Mouse (Mus musculus) ES-E14 (cell line): ENCODE results near the gene Safb2. TPM values are rescaled to one million over a fixed set of nuclear protein-coding genes. Genes with fewer than 3 reads are reported as not detected.
A peak's percentile ranks its signal among the peaks of the same experiment; 100 is the strongest.
"Not testable (repeated sequence)": the region's sequence is repeated elsewhere in the genome, so short reads cannot be mapped to it uniquely, and the experiment has no call there.

Source experiments
- DNase-seq: peaks from one replicate; pipeline ENCODE4 v3.0.0-alpha.2; 2013; ENCODE audit warnings: low read depth, low spot score
- H3K27ac ChIP-seq: 2 replicates; pipeline ENCODE4 v1.5.1; 2012; ENCODE audit warnings: low read depth, mild to moderate bottlenecking, low read length, moderate library complexity, mixed read lengths; ENCODE audit not compliant: poor library complexity, insufficient read depth, severe bottlenecking
- H3K36me3 ChIP-seq: 2 replicates; pipeline ENCODE4 v1.6.1; 2012; ENCODE audit warnings: mild to moderate bottlenecking, low read length, moderate library complexity, mixed read lengths; ENCODE audit not compliant: control insufficient read depth, poor library complexity, insufficient read depth, severe bottlenecking
- H3K4me1 ChIP-seq, 2 experiments: fragments of 150-350 bp in 1 of 2; sonication (generic) in 1 of 2; 2 replicates each; pipeline ENCODE4 v1.6.1; 2012; ENCODE audit warnings: low read length in 2 of 2, mild to moderate bottlenecking in 1 of 2, mixed read lengths in 1 of 2; ENCODE audit not compliant: control insufficient read depth in 2 of 2, insufficient read depth in 2 of 2, poor library complexity in 1 of 2
- H3K4me3 ChIP-seq, 2 experiments: fragments of 150-350 bp in 1 of 2; sonication (generic) in 1 of 2; 2 replicates each; pipeline ENCODE4 v1.5.1; 2012; ENCODE audit warnings: low read length in 2 of 2, low read depth in 1 of 2, mild to moderate bottlenecking in 1 of 2, mixed read lengths in 1 of 2; ENCODE audit not compliant: insufficient read depth in 1 of 2, poor library complexity in 1 of 2, severe bottlenecking in 1 of 2
- H3K9ac ChIP-seq: 2 replicates; pipeline ENCODE4 v1.6.1; 2012; ENCODE audit warnings: low read depth, mild to moderate bottlenecking, low read length, mixed read lengths; ENCODE audit not compliant: poor library complexity, insufficient read depth, severe bottlenecking
- H3K9me3 ChIP-seq: fragments of 150-350 bp; sonication (generic); 2 replicates; pipeline ENCODE4 v1.6.1; 2012; ENCODE audit warnings: low read depth, mild to moderate bottlenecking, low read length; ENCODE audit not compliant: control insufficient read depth, insufficient read depth
- CHD2 ChIP-seq: IDR thresholded peaks from 2 replicates; pipeline ENCODE4 v1.6.1; 2014; ENCODE audit warnings: mild to moderate bottlenecking, low read depth, low read length, inconsistent platforms
- HCFC1 ChIP-seq: IDR thresholded peaks from 2 replicates; pipeline ENCODE4 v1.6.1; 2012; ENCODE audit warnings: low read length, inconsistent platforms, borderline replicate concordance; ENCODE audit not compliant: insufficient read depth
- MAFK ChIP-seq: IDR thresholded peaks from 2 replicates; pipeline ENCODE4 v1.6.1; 2014; ENCODE audit warnings: mild to moderate bottlenecking, low read depth, low read length, inconsistent platforms; ENCODE audit not compliant: insufficient read depth
- ZC3H11A ChIP-seq: IDR thresholded peaks from 2 replicates; pipeline ENCODE4 v1.6.1; 2012; ENCODE audit warnings: low read depth, mild to moderate bottlenecking, inconsistent platforms, low read length, borderline replicate concordance
- ZNF384 ChIP-seq: IDR thresholded peaks from 2 replicates; pipeline ENCODE4 v1.6.1; 2012; ENCODE audit warnings: low read depth, low read length, inconsistent platforms
- in situ Hi-C, 2 experiments: fragments of 600-800 bp; cut with MboI; formaldehyde crosslinking; loops; one replicate each; pipeline ENCODE4 v1.15.1; 2025; ENCODE audit warnings: low sequenced_read_pairs in 2 of 2, inconsistent platforms in 1 of 2; ENCODE audit not compliant: unreplicated experiment in 2 of 2
- total RNA-seq: library from RNA; depleted of rRNA; stranded (reverse); fragments of 300-350 nt; gene quantifications from 2 replicates; pipeline ENCODE4 v1.2.3, GENCODE M21; 2012; rRNA removed

Gene Safb2
- 113 and 172 TPM in 2 replicates for total RNA-seq

DNA sequence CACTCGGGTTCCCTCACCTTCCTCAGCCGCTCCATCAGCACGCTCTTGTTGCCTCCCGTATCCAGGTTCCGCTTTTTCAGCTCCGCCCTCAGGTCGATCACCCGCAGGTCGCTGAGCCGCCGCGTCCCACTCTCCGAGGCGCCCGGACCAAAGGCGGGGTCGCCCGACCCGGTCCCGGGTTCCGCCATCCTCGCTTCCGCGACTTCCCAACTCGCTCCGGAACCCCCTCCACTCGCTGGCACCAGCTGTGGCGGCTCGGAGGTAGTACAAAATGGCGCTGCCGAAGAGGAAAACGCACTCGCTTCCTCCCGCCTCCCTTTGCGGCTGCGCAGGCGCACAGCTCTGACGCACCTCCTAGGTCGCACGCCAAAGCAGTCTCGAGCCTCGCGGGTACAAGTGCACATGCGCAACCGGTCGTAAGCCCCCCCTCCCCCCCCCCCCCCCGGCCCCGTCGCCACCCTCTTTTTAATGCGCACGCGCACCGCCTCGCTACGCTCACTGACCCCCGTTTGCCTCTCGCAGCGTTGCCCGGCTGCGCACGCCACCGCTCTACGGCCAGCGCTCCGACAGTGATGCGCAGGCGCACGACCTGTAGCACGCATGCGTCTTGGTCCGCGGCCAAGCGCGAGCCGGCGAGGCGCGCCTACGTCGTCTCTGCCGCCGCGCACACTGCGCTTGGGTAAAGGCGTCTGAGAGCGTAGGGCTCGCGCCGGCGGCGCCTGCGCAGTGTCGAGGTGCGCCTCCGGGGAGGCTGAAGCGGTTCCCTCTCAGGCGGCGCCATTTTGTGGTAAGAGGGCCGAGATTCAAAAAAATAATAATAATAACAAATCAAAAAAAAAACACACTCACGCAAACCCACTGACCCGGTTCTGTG, at the start of gene Safb2, which contains the start of gene Safb:
Safb2 (minus strand) TSS at position 329 of the 874 bp plus-strand sequence.
Safb (plus strand) TSS at position 569 of the 874 bp plus-strand sequence.
- Histone ChIP-seq H3K4me3 (peak within 1 kb of the TSS; percentile 92 to 96), H3K9me3 (no peaks in the 10 kb centered on the region), H3K27ac (peak within 1 kb of the TSS; percentile 92), H3K36me3 (peaks cover 50% of the 10 kb centered on the region), H3K9ac (peak within 1 kb of the TSS; percentile 99), H3K4me1 (peaks cover 2 to 9% of the 10 kb centered on the region in 2 experiments; a peak in 3 of 4 replicates)
- DNase-seq = peak; percentile 91
- TF ChIP-seq MAFK = no peak
- TF ChIP-seq HCFC1 = peak; percentile 72
- TF ChIP-seq ZC3H11A = no peak
- in situ Hi-C loops = no loop called here

DNA sequence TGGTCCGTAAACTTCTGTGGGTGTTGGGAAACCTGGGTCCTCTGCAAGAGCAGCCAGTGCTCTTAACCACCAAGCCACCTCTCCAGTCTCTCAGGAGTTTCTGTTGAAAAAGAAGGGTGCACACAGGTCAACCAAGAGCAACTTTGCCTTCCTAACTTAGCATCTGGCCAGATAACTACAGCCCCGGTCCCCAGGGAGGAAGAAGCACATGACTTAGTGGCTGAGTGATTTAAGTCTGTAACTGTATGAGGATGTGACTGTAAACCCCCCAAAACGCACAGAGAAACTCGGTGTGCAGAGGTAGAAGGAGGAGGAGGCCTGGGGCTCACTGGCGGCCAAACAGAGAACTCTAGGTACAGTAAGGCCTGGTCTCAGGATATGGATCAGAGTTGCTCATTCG, 49.6 kb upstream of the Safb2 start:
- TF ChIP-seq HCFC1 (no peak), ZNF384 (no peak), ZC3H11A (no peak), CHD2 (no peak), MAFK (no peak)
- no peak overlapping the region for H3K9ac ChIP-seq
- H3K27ac ChIP-seq = no peak overlapping the region
- no peaks in the 10 kb centered on the region for H3K36me3 ChIP-seq
- peaks cover 6 to 7% of the 10 kb centered on the region in 2 experiments; a peak in 3 of 4 replicates for H3K4me1 ChIP-seq
- DNase-seq = no peak
- H3K4me3 ChIP-seq = no peak overlapping the region
- in situ Hi-C loops = no loop called here
- H3K9me3 ChIP-seq = no peaks in the 10 kb centered on the region

- no peak overlapping the region for H3K9ac ChIP-seq
- in situ Hi-C loops = no loop called here
- H3K36me3 ChIP-seq = no peaks in the 10 kb centered on the region
- DNase-seq = peak; percentile 81
- H3K4me3 ChIP-seq = peak overlapping the region; percentile 6 to 61; a peak in 2 of 4 replicates
- TF ChIP-seq HCFC1 (no peak), MAFK (no peak), ZC3H11A (no peak), CHD2 (no peak), ZNF384 (peak; percentile 33; the same call in 1 of the 2 replicates)
- H3K9me3 ChIP-seq = no peaks in the 10 kb centered on the region
- peak overlapping the region; percentile 50 for H3K27ac ChIP-seq
- peaks cover 7% of the 10 kb centered on the region in 2 experiments; a peak in 3 of 4 replicates for H3K4me1 ChIP-seq
Measured at GRCm38 (mm10) chr17:56631807-56632206, 47.4 kb upstream of the Safb2 start.

- DNase-seq, H3K36me3 ChIP-seq, H3K27ac ChIP-seq, in situ Hi-C loops, H3K4me3 ChIP-seq, H3K9ac ChIP-seq, H3K9me3 ChIP-seq: not testable (repeated sequence)
- H3K4me1 ChIP-seq = peaks cover 7 to 12% of the 10 kb centered on the region in 2 experiments; a peak in 3 of 4 replicates
Measured at GRCm38 (mm10) chr17:56629800-56630781, 45.7 kb upstream of the Safb2 start.
